Mouse (Mus musculus) liver, embryonic 14.5 days (tissue): ENCODE measurements around the gene Ints12. TPM values are rescaled to one million over a fixed set of nuclear protein-coding genes. Genes with fewer than 3 reads are reported as not detected.

Source experiments
- ATAC-seq: fragments of 200-750 bp; cut with Nextera tagmentation; 2 replicates; pipeline ENCODE4 v1.8.0; 2017; ENCODE audit warnings: moderate number of reproducible peaks, mild to moderate bottlenecking, moderate library complexity; ENCODE audit not compliant: insufficient read depth
- DNase-seq, 3 experiments: peaks; one replicate each; pipeline ENCODE4 v3.0.0-alpha.2; 2012 to 2013; ENCODE audit warnings: low read depth in 3 of 3, low spot score in 3 of 3
- H3K27ac ChIP-seq: fragments of 300-500 bp; sonication (generic); 2 replicates; pipeline ENCODE4 v1.5.1; 2014; ENCODE audit warnings: moderate library complexity, mild to moderate bottlenecking, control low read depth, inconsistent platforms
- H3K27me3 ChIP-seq: fragments of 300-500 bp; sonication (generic); 2 replicates; pipeline ENCODE4 v1.6.1; 2014; ENCODE audit warnings: mild to moderate bottlenecking, low read length, moderate library complexity; ENCODE audit not compliant: control insufficient read depth, insufficient read depth
- H3K36me3 ChIP-seq: fragments of 300-500 bp; sonication (generic); replicated peaks from 2 replicates; pipeline ENCODE4 v1.6.1; 2014; ENCODE audit warnings: low read depth; ENCODE audit not compliant: control insufficient read depth, insufficient read depth
- H3K4me1 ChIP-seq, 2 experiments: fragments of 200-500 bp in 1 of 2; fragments of 300-500 bp in 1 of 2; sonication (generic) in 1 of 2; replicated peaks; 2 replicates each; pipeline ENCODE4 v1.6.1; 2012 to 2014; ENCODE audit warnings: antibody characterized with exemption in 1 of 2, inconsistent platforms in 1 of 2, low read length in 1 of 2; ENCODE audit not compliant: control insufficient read depth in 2 of 2, insufficient read depth in 2 of 2
- H3K4me2 ChIP-seq: fragments of 300-500 bp; sonication (generic); 2 replicates; pipeline ENCODE4 v1.6.1; 2014; ENCODE audit warnings: low read depth, mild to moderate bottlenecking, control low read depth, moderate library complexity
- H3K4me3 ChIP-seq, 2 experiments: fragments of 200-500 bp in 1 of 2; fragments of 300-500 bp in 1 of 2; sonication (generic) in 1 of 2; 2 replicates each; pipeline ENCODE4 v1.5.1; 2012 to 2014; ENCODE audit warnings: low read depth in 2 of 2, low read length in 2 of 2, mild to moderate bottlenecking in 2 of 2, control low read depth in 1 of 2, inconsistent platforms in 1 of 2, moderate library complexity in 1 of 2; ENCODE audit not compliant: insufficient read depth in 1 of 2
- H3K9ac ChIP-seq: fragments of 300-500 bp; sonication (generic); replicated peaks from 2 replicates; pipeline ENCODE4 v1.6.1; 2014; ENCODE audit warnings: mild to moderate bottlenecking, control low read depth, moderate library complexity
- H3K9me3 ChIP-seq: fragments of 300-500 bp; sonication (generic); 2 replicates; pipeline ENCODE4 v1.6.1; 2016; ENCODE audit warnings: low read length, mixed read lengths; ENCODE audit not compliant: control insufficient read depth
- CTCF ChIP-seq: IDR thresholded peaks from 2 replicates; pipeline ENCODE4 v1.5.1; 2016; ENCODE audit warnings: antibody characterized with exemption, low read depth, control low read depth
- EP300 ChIP-seq: IDR thresholded peaks from 2 replicates; pipeline ENCODE4 v1.6.1; 2016; ENCODE audit warnings: antibody characterized with exemption, low read depth
- WGBS: fragments of 180-500 bp; shearing (Covaris S2); extraction: QIAGEN DNeasy Blood & Tissue Kit; methylation state at CpG from one replicate; pipeline ENCODE4 v1.1.7; 2014; ENCODE audit not compliant: insufficient replicate concordance; 5-methylcytosine and 5-hydroxymethylcytosine counted together
- polyA plus RNA-seq, 2 experiments: library from polyadenylated mRNA; depleted of rRNA in 1 of 2; stranded (reverse) in 1 of 2; unstranded in 1 of 2; fragments of >200 nt; fragmentation: Nextera tagmentation in 1 of 2; extraction: Ambion mirVana in 1 of 2; gene quantifications; 2 replicates each; pipeline versions ENCODE4 v1.2.1 to v1.2.3; 2012 to 2014

Gene Ints12
- polyA plus RNA-seq, 2 experiments = 6.9 to 8.9 TPM

- ATAC-seq (no peak), DNase-seq (no peak)
- H3K4me2 ChIP-seq = peak overlapping the region; percentile 69
- no peak for TF ChIP-seq EP300
- no peak for TF ChIP-seq CTCF
- no peaks in the 10 kb centered on the region for H3K36me3 ChIP-seq
- peak overlapping the region; percentile 75 for H3K27ac ChIP-seq
- no peaks in the 10 kb centered on the region for H3K9me3 ChIP-seq
- H3K9ac ChIP-seq = peak overlapping the region; percentile 86
- peaks cover 6 to 13% of the 10 kb centered on the region in 2 experiments for H3K4me1 ChIP-seq
- 3% methylated on average over 11 of the region's 11 CpGs for WGBS
- H3K4me3 ChIP-seq = peak overlapping the region; percentile 71 to 97
- H3K27me3 ChIP-seq = no peaks in the 10 kb centered on the region
Measured at GRCm38 (mm10) chr3:133090247-133091120, 1.2 kb upstream of the Ints12 start.

GRCm38 (mm10) chr3:133091121-133091663 is 448 bp upstream of the Ints12 start:
- under 1% methylated on average over 42 of the region's 44 CpGs for WGBS
- DNase-seq = peak in 2 of 3 experiments; percentile 29 to 44
- Histone ChIP-seq H3K9me3 (no peaks in the 10 kb centered on the region), H3K27ac (peak overlapping the region; percentile 75), H3K4me1 (peaks cover 6 to 13% of the 10 kb centered on the region in 2 experiments), H3K9ac (peak overlapping the region; percentile 86), H3K27me3 (no peaks in the 10 kb centered on the region), H3K36me3 (no peaks in the 10 kb centered on the region), H3K4me2 (peak overlapping the region; percentile 69), H3K4me3 (peak overlapping the region; percentile 71 to 97)
- ATAC-seq = peak; percentile 84
- TF ChIP-seq CTCF (no peak), EP300 (no peak)

- peak overlapping the region; percentile 75 for H3K27ac ChIP-seq
- H3K4me3 ChIP-seq = peak overlapping the region; percentile 71 to 97
- H3K9me3 ChIP-seq = no peaks in the 10 kb centered on the region
- H3K4me1 ChIP-seq = peaks cover 6 to 13% of the 10 kb centered on the region in 2 experiments
- H3K9ac ChIP-seq = peak overlapping the region; percentile 86
- DNase-seq (no peak), ATAC-seq (no peak)
- peaks cover 4% of the 10 kb centered on the region for H3K36me3 ChIP-seq
- under 1% methylated on average over 7 of the region's 7 CpGs for WGBS
- H3K27me3 ChIP-seq = no peaks in the 10 kb centered on the region
- peak overlapping the region; percentile 83 for H3K4me2 ChIP-seq
- TF ChIP-seq EP300 (no peak), CTCF (no peak)
Measured at GRCm38 (mm10) chr3:133092274-133092853, 724 bp downstream of the Ints12 start.

GRCm38 (mm10) chr3:133092936-133093335 is 1.3 kb downstream of the Ints12 start:
- 24% methylated on average over 1 of the region's 1 CpGs for WGBS
- Histone ChIP-seq H3K4me1 (peaks cover 8 to 13% of the 10 kb centered on the region in 2 experiments), H3K4me3 (peak overlapping the region; percentile 71 to 97; a peak in 2 of 4 replicates), H3K9me3 (no peaks in the 10 kb centered on the region), H3K27ac (no peak overlapping the region), H3K36me3 (peaks cover 4% of the 10 kb centered on the region), H3K9ac (peak overlapping the region; percentile 86), H3K27me3 (no peaks in the 10 kb centered on the region), H3K4me2 (peak overlapping the region; percentile 83)
- no peak for TF ChIP-seq CTCF
- no peak for TF ChIP-seq EP300
- no peak for ATAC-seq
- DNase-seq = no peak

GRCm38 (mm10) chr3:133094305-133094704 is 2.7 kb downstream of the Ints12 start:
- peaks cover 10% of the 10 kb centered on the region for H3K36me3 ChIP-seq
- no peak overlapping the region for H3K9ac ChIP-seq
- H3K4me1 ChIP-seq = peaks cover 10 to 18% of the 10 kb centered on the region in 2 experiments
- ATAC-seq (no peak), DNase-seq (no peak)
- no peak overlapping the region for H3K27ac ChIP-seq
- TF ChIP-seq CTCF (no peak), EP300 (no peak)
- no peaks in the 10 kb centered on the region for H3K27me3 ChIP-seq
- no peak overlapping the region for H3K4me2 ChIP-seq
- 44% methylated on average over 1 of the region's 1 CpGs for WGBS
- H3K9me3 ChIP-seq = no peaks in the 10 kb centered on the region
- no peak overlapping the region for H3K4me3 ChIP-seq
